Mouse (Mus musculus): ENCODE data around the gene Mical1.

The Mical1 gene

DNA sequence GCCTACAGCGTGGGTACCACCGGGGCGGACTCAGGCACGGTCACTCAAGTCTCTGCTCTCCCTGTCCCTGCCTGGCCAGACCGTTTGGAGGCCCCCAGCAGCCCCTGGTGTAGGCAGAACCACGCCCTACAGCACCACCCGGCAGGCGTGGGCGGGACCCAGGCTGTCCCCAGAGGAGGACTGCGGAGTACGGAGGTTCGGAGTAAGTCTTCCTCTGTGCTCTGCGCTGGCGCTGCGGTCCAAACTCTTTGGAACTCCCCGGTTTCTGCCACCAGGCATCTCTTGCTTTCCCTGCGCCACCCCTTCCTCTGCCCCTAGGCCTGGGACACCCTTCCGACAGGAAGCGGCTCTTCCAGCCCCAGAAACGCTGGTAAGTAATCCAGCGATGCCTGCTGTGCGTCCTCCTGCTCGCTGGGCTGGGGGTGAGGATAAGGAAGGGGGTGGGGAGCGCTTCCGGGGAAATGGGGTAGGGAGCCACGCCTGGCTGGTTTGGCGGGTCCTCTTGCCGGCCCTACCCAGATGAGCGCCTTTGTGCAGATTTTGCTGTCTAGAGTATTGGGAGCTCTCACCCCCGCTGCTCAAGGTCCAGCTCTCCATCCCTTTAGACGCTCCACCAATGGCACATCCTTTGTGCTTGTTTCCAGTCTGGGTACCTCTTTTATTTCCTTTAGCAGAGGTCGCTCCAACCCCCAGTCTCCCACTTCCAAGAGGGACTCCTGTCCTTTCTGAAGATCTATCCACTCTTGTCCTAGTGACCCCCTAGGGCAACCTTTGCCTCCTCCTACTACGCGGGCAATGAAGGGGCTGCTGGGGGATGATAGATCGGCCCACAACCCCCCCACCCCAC, at the start of gene Mical1:
Mical1 (plus strand) TSS at position 144 of the 847 bp plus-strand sequence.
- peak; percentile 52 to 58 for DNase-seq (ENCODE audit: low read depth in 2 of 2, low spot score in 2 of 2)

DNA sequence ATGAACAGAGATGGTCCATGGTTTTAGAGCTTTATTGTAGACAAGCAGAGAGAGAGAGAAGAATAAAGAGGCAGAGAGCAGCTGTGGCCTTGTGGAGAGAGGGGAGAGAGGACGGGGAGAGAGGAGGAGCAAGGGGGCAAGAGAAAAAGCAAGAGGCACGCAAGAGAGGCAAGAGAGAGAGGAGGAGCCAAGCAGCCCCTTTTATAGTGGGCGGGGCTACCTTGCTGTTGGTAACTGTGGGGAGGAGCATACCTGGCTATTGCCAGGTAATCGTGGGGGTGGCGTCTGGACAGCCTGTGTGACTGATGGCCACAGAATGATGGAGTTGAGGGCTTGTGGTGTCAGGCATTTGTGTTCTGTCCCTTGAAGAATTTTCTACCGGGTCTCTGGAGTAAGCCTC, 49.7 kb upstream of the Mical1 start:
- DNase-seq (ENCODE audit: low read depth in 2 of 2, low spot score in 2 of 2), result no peak

DNA sequence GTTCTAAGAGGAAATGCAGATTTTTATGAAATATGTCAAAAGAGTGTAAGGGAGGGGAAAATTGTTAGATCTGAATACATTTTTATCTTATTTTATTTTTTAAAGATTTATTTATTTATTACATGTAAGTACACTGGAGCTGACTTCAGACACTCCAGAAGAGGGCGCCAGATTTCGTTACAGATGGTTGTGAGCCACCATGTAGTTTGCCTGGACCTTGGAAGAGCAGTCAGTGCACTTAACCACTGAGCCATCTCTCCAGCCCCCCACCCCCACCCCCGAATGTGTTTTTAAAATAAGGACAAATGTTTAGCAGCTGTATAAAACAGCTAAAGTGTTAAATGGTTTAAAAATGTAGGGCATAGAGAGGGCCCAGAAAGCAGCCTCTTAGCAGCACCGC, 41.5 kb upstream of the Mical1 start:
- peak; percentile 43 to 55 for DNase-seq (ENCODE audit: low read depth in 2 of 2, low spot score in 2 of 2)

DNA sequence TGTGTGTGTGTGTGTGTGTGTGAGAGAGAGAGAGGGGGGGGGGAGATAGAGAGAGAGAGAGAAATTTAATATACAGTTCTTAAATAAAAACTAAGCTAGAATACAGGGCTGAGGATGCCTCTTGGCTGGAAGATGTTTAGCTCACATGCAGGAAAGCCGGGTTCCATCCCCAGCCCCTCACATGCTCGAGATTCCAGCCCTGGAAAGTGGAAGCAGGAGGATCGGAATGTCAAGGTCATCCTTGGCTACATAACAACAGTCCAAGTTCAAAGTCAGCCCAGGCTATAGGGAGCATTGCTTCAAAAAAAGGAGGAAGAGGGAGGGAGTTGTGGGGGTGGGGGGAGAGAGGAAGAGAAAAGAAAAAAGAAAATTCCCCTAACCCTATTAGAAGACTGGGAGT, 41.0 kb upstream of the Mical1 start:
- no peak for DNase-seq (ENCODE audit: low read depth in 2 of 2, low spot score in 2 of 2)

DNA sequence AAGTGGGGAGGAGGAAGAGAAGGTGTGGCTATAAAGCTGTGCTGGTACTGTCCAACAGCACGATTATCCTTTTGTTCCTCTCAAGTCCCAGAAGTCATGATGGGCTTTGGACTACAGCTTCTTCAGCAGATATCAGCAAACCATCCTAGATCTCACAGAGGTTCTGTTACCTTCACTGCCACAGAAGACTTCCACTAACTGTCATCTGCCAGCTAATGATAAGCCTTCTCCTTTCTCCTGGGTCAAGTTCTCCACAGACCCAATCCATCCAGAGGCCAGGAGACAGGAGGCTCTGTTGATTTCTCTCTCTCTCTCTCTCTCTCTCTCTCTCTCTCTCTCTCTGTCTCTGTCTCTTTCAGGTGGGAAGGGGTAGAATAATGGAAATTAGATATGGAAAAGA, 27.9 kb upstream of the Mical1 start:
- no peak for DNase-seq (ENCODE audit: low read depth in 2 of 2, low spot score in 2 of 2)

DNA sequence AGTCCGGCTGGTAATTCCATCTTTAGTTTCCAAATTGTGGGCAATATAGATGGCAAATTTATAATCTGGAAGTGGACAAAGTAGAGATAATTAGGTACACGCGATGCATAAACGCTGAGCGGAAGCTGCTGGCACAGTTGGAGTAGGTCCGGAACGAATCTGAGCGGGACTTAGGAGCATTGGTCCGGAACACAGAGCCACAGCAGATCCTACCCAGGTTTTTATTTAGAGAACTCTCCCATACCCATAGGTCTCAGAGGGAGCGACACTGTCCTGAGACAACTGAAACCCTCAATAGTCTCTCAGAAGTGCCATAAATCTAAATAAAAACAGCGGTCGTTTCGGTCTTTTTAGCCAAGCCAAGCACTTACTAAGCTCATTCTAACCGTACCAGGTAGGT, 26.4 kb upstream of the Mical1 start:
- DNase-seq (ENCODE audit: low read depth in 2 of 2, low spot score in 2 of 2), result peak; percentile 15 to 18

DNA sequence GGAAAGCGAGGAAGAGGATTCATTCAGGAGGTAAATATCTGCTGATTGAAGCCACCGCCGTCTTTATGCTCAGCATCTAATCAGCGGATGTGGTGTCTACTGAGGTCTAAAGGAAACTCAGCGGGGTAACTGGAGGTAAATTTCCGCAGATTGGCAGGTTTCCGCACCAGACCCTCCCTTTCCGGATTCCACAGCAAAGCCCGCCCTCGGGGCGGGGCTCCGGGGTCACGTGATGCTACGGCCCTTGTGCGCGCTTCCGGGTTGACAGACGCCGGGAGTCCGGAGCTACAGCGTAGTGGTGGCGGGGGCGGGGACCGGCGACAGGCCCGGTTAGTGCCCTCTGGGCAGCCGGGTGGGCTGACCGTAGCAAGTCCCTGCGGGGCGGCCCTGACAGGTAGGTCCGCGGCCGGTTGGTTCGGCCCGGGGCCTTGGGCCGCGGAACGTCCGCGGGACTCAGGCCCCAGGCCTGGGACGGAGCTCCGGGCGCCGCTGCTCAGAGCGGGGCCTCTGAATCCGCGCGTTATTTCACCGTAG, 25.9 kb upstream of the Mical1 start, which contains the start of gene Zbtb24:
Zbtb24 (plus strand) TSS at position 247 of the 534 bp plus-strand sequence.
- DNase-seq (ENCODE audit: low read depth in 2 of 2, low spot score in 2 of 2), result peak; percentile 95 to 97

DNA sequence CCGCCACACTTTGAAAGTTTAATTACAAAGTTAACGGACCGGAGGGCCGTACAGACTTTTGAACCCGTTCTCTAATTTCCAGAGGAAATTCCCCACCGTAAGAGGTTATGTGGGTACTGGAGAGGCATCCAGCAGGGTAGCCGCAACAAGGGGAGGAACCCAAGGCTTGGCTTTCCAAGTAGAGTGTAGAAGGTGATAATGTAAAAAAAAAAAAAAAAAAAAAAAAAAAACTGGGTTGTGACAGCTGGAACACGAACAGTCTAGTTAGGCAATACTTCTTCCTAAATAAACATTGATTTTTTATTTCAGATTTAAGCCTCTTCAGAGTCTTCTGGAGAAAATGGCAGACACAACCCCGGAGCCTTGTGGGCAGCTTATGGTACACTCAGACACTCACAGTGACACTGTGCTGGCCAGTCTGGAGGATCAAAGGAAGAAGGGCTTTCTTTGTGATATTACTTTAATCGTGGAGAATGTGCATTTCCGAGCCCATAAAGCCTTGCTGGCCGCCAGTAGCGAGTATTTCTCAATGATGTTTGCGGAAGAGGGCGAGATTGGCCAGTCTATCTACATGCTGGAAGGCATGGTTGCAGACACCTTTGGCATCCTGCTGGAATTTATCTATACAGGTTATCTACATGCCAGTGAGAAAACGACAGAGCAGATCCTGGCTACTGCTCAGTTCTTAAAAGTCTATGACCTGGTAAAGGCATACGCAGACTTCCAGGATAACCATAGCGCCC, 25.2 kb upstream of the Mical1 start:
- DNase-seq (ENCODE audit: low read depth in 2 of 2, low spot score in 2 of 2), result no peak

DNA sequence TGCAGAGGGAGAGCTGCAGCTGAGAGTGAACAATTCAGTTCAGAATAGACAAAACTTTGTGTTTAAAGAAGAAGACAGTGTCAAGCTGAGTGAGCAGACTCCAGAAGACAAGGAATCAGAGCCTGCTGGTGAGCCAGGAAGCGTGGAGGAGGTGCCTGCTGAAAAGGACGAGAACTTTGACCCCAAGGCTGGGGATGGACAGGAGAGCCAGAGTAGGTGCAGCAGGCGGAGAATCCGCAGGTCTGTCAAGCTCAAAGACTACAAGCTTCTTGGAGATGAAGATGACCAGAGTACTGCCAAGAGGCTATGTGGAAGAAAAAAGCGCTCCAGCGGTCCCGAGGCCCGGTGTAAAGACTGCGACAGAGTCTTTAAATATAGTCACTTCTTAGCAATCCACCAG, 24.5 kb upstream of the Mical1 start:
- no peak for DNase-seq (ENCODE audit: low read depth in 2 of 2, low spot score in 2 of 2)

DNA sequence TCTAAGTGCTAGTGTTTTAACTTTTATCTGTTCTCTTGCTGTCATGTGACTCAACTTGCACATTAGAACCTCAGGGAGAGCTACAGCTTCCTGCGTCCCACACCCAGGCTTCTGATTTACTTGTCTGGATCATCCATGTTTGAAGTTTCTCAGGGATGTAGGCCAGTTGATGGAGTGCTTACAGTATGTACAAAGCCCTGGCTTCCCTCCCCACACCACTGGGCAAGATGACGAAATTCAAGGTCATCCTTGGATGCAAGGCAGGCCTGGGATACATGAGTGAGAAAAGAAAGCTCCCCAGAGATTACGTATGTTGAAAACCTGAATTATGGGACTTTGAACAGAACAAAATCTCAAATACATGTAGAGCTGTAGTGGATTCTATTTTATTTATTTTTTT, 23.3 kb upstream of the Mical1 start:
- no peak for DNase-seq (ENCODE audit: low read depth in 2 of 2, low spot score in 2 of 2)

DNA sequence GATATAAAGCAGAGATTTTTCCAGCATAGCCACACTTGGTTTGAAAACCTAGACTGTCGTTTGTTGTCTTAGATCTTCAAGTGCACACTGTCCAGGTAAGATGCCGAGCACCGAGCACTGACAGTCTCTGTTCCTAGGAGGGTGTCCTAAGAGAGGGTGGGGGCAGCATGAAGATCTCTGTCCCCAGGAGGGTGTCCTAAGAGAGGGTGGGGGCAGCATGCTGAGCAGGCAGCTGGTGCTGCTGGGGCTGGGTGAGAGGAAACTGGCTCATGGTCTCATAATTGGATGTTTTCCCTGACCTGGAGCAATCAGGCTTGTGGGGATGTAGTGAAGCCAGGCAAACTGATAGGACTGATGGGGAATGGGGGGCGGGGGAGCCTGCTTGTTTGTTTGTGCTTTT, 16.1 kb upstream of the Mical1 start:
- DNase-seq (ENCODE audit: low read depth in 2 of 2, low spot score in 2 of 2), result no peak

DNA sequence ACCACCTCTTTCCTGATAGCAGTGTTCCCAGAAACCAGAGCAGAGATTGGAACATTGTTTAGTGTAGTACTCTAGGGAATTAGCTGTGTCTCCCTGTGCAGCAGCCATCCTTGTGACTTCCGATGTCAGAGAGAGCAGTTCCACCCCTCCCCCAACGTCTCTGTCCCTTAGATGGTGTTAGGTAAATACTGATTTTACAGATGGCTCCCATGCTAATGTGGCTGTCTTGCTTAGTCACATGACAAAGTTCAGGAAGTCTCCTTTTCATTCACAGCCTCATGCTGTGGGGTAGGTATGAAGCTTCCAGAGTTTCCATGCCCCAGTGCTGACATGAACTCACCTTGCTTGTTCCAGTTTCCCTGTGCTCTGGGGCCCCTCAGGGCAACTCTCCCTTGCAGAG, 15.6 kb upstream of the Mical1 start:
- DNase-seq (ENCODE audit: low read depth in 2 of 2, low spot score in 2 of 2), result no peak

DNA sequence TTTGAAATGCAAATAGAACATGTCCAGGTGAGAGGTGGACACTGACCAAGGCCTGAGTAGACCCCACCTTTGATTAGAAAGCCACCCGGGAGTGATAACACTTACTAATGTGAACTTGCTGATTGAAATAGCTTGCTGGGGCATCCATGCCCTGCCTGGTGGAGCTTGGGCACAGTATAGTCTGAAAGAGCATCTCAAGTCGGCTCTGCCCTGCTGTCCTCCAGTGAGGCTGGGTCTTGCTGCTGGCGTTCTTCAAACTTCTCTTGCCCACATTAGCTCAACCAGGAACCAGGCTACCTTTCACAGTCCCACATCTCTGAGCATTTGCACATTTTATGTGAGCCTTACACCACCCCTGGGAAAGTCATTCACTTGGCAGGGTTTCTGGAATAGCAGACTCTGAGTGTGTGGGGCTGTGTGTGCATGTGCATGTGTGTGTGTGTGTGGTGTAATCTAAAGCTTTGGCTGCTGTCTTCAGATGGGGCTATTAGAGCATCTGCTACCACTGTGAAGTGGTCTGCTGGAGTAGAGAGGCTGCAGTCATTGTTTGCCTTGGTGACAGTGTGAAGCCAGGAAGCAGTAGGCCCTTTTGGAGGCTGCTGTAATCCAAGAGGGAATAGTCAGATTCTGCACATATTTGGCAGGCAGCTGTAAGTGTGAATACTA, 14.9 kb upstream of the Mical1 start:
- DNase-seq (ENCODE audit: low read depth in 2 of 2, low spot score in 2 of 2), result no peak

DNA sequence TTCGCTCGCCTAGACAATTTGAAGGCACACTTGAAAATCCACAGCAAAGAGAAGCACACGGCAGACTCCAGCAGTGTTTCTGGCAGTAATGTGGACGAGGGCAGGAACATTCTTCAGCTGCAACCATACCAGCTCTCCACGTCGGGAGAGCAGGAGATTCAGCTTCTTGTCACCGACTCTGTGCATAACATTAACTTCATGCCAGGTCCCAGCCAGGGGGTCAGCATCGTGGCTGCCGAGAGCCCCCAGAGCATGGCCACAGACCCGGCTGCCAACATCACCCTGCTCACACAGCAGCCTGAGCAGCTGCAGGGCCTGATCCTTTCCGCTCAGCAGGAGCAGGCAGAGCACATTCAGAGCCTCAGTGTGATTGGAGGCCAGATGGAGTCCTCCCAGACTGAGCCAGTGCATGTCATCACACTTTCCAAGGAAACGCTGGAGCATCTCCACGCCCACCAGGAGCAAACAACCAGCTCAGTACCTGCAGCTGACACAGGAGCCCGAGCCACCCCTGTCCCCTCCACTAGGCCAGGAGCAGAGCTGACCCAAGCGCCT, 11.6 kb upstream of the Mical1 start:
- no peak for DNase-seq (ENCODE audit: low read depth in 2 of 2, low spot score in 2 of 2)

DNA sequence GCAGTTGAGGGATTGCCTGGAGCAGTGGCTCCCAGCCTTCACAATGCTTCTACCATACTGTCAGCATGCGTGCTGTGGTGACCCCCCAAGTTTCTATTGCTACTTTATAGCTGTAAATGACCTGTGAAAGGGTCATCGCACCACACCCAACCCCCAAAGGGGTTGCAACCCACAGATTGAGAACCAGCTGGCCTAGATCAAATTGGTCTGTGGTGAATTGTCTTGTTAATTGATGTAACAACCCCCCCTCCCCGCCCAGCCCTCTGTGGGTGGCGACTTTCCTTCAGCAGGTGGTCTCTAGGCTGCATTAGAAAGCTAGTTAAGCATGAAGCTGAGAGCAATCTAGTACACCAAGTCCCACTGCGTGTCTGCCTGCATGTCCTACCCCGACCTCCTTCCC, 8.8 kb upstream of the Mical1 start:
- DNase-seq (ENCODE audit: low read depth in 2 of 2, low spot score in 2 of 2), result no peak

DNA sequence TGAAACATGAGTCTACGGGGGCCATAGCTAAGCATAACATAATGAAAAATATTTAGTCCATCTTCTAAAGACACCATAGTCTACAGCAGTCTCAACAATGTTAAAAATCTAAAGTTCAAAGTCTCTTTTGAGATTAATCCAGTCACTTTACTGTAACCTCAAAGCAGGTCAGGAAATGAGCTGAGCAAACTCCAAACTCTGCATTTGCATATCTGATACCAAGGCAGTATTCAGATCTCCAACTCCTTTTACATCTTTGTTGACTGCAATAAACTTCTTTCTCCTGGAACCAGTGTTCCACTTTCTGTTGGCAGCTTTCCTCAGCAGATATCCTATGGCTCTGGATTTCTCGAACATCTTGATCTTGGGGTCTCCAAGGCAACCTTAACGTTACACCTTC, 5.4 kb upstream of the Mical1 start:
- no peak for DNase-seq (ENCODE audit: low read depth in 2 of 2, low spot score in 2 of 2)

DNA sequence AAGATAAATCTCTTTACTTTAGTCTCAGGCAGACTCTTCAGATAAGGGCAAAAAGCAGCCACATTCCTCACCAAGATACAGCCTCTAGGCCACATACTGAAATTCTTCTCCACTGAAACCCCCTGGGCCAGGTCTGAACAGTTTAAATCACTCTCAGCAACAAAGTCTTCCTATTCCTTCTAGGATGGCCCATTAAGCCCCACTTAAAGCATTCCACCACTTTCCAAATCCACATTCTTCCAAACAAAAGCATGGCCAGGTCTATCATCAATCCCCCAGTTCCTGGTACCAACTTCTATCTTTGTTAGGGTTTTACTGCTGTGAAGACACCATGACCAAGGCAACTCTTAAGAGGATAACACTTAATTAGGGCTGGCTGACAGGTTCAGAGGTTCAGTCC, 3.6 kb upstream of the Mical1 start:
- no peak for DNase-seq (ENCODE audit: low read depth in 2 of 2, low spot score in 2 of 2)

DNA sequence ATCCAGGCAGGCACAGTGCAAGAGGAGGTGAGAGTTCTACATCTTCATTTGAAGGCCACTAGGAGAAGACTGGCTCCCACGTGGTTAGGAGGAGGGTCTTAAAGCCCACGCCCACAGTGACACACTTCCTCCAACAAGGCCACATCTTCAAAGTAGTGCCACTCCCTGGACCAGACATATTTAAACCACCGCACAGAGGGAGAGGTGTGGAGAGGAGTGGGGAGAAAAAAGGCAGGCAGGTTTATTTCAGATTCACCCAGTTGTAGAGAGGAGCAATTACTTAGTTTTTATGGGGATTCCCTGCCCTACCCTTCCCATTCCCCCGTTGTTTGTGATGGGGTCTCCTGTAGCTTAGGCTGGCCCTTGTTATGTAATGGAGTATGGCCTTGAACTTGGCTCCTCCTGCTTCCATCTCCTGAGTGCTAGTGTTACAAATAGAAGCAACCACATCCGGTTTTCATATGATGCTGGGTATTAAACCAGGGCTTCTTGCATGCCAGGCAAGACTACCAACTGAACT, 3.1 kb upstream of the Mical1 start:
- DNase-seq (ENCODE audit: low read depth in 2 of 2, low spot score in 2 of 2), result peak; percentile 35 to 51

DNA sequence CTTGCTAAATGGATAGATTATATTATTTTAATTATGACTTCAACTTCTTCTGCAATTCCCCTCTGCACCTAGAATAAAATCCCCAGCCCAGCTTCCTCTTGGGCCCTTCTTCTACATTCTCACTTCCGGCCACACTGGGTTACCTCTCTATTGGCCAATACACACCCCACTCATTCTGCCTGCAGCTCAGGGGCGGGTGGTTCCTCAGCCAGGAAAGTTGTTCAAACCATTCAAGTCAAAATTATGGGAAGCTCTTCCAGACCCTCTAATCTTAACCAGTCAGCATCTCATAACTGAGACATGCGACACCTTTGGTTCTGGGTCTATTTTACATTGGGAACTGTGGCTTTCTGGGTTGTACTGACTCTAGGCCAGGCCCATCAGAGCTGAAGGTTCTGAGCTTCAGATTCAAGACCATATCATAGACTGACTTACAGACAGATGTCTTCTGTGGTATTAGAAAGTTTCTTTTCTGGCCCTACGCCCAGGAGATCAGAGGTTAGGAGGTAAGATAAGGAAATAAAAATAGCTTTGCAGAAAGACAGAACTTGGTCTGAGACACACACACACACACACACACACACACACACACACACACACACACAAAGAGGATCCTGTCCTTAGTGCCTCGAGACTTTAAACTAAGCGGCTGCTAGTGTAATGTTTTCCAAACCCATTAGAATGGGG, 2.2 kb upstream of the Mical1 start:
- DNase-seq (ENCODE audit: low read depth in 2 of 2, low spot score in 2 of 2), result peak; percentile 29 to 39

DNA sequence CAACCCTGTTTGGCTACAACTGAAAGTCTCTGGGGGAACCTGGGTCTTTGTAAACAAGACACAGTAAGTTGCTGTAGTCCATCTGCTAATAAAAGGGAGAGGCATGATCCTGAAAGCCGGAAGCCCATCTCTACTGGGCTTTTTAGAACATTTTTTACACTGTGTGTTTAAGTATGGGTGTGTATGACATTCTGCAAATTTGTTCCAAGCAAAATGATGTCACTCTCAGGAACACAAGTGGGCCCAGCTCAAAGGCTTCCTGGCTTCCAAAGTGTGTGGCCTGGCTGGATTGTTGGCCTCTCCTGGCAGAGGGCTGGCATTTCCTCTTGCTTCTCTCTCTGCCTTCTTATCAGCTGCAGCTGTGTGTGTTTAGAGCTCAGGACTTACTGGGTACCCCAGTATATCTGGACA, 1.1 kb upstream of the Mical1 start:
- DNase-seq (ENCODE audit: low read depth in 2 of 2, low spot score in 2 of 2), result no peak

DNA sequence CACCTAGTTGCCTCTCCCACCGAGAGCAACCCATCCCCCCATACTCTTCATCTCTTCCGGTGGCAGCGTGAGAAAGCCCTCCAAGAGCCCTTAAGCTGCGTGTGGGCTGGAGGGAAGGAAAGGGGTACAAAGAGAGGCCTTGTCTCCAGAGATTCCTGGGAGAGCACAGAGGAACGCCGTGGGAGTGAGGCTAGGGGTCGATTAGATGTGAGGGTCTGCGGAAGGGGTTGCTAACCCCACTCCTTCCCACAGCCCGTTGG, 834 bp downstream of the Mical1 start:
- no peak for DNase-seq (ENCODE audit: low read depth in 2 of 2, low spot score in 2 of 2)

Measured in CD8-positive naive resting alpha-beta T cell, adult 2 months (primary cell).